Mouse (Mus musculus) cerebellum, adult 2 months (tissue): ENCODE data around the gene Leng9.

ENCODE experiments used
- CTCF ChIP-seq: fragments of 200-500 bp; IDR thresholded peaks from 2 replicates; pipeline ENCODE4 v1.5.1; 2011; ENCODE audit warnings: low read depth, mild to moderate bottlenecking, control low read depth, low read length, moderate library complexity, borderline replicate concordance; ENCODE audit not compliant: insufficient read depth
- POLR2A ChIP-seq: fragments of 200-500 bp; IDR thresholded peaks from 2 replicates; pipeline ENCODE4 v1.6.1; 2011; ENCODE audit warnings: low read length, control low read depth, borderline replicate concordance; ENCODE audit not compliant: insufficient read depth

GRCm38 (mm10) chr7:4134911-4135310, 15.3 kb downstream of the Leng9 start:
- TF ChIP-seq CTCF, result no peak
- no peak for TF ChIP-seq POLR2A
